Mouse (Mus musculus): ENCODE measurements around the gene Crb1.

Gene Crb1

GRCm38 (mm10) chr1:139224309-139224949, 152.5 kb downstream of the Crb1 start:
- in situ Hi-C loops (cut with MboI, MseI) = no loop called here

GRCm38 (mm10) chr1:139223804-139224203, 153.1 kb downstream of the Crb1 start:
- in situ Hi-C loops (cut with MboI, MseI) = no loop called here

- in situ Hi-C loops (cut with MboI, MseI) = no loop called here
These were observed 161.6 kb downstream of the Crb1 start for GRCm38 (mm10) chr1:139215311-139215710.

- in situ Hi-C loops (cut with MboI, MseI) = no loop called here
These were observed 166.4 kb downstream of the Crb1 start for GRCm38 (mm10) chr1:139210505-139210904.

- in situ Hi-C loops (cut with MboI, MseI) = no loop called here
These were observed 167.1 kb downstream of the Crb1 start for GRCm38 (mm10) chr1:139209796-139210195.

GRCm38 (mm10) chr1:139206259-139206658, 170.6 kb downstream of the Crb1 start:
- in situ Hi-C loops (cut with MboI, MseI) = no loop called here

- in situ Hi-C loops (cut with MboI, MseI) = no loop called here
These were observed 173.9 kb downstream of the Crb1 start for GRCm38 (mm10) chr1:139203026-139203425.

- in situ Hi-C loops (cut with MboI, MseI) = no loop called here
These were observed 182.4 kb downstream of the Crb1 start for GRCm38 (mm10) chr1:139194428-139195028.

- in situ Hi-C loops (cut with MboI, MseI) = no loop called here
These were observed 182.9 kb downstream of the Crb1 start for GRCm38 (mm10) chr1:139194011-139194410.

- in situ Hi-C loops (cut with MboI, MseI) = no loop called here
These were observed 184.3 kb downstream of the Crb1 start for GRCm38 (mm10) chr1:139192635-139193034.

- in situ Hi-C loops (cut with MboI, MseI) = no loop called here
These were observed 196.3 kb downstream of the Crb1 start for GRCm38 (mm10) chr1:139180481-139181149.

GRCm38 (mm10) chr1:139179707-139180106, 197.2 kb downstream of the Crb1 start:
- in situ Hi-C loops (cut with MboI, MseI) = no loop called here

- in situ Hi-C loops (cut with MboI, MseI) = no loop called here
These were observed 202.7 kb downstream of the Crb1 start for GRCm38 (mm10) chr1:139174058-139174832.

GRCm38 (mm10) chr1:139162814-139163213, 214.1 kb downstream of the Crb1 start:
- in situ Hi-C loops (cut with MboI, MseI) = loop anchor here (5.0 kb wide), 1 partner anchor 326 kb away; no protein-coding TSS in a partner anchor

- in situ Hi-C loops (cut with MboI, MseI) = loop anchor here (5.0 kb wide), 1 partner anchor 324 kb away; no protein-coding TSS in a partner anchor
These were observed 215.3 kb downstream of the Crb1 start for GRCm38 (mm10) chr1:139161619-139162018.

GRCm38 (mm10) chr1:139156397-139156796, 220.5 kb downstream of the Crb1 start:
- in situ Hi-C loops (cut with MboI, MseI) = no loop called here

- in situ Hi-C loops (cut with MboI, MseI) = no loop called here
These were observed 223.4 kb downstream of the Crb1 start for GRCm38 (mm10) chr1:139153493-139153892.

GRCm38 (mm10) chr1:139153006-139153405, 223.9 kb downstream of the Crb1 start:
- in situ Hi-C loops (cut with MboI, MseI) = no loop called here
